Mouse (Mus musculus): Measurements from ENCODE around the gene Plcb4.
"Not testable (repeated sequence)": the region's sequence is repeated elsewhere in the genome, so short reads cannot be mapped to it uniquely, and the experiment has no call there.

DNA sequence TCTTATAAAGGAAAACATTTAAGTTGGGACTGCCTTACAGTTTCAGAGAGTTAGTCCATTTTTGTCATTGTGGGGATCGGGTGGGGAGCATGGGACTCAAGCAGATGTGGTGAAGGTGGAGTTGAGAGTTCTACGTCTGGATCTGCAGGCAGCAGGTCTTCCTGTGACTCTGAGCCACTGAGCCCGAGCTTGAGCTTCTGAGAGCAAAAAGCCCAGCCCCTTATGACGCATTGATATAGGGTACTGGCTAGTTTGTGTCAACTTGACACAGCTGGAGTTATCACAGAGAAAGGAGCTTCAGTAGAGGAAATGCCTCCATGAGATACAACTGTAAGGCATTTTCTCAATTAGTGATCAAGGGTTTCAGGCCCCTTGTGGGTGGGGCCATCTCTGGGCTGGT lies 241.1 kb downstream of the Plcb4 start:
- TF ChIP-seq EP300 (optimal IDR thresholded peaks at IDR 0.05); CTCF (IDR thresholded peaks at IDR 0.05; ENCODE audit: low read depth): not testable (repeated sequence)
